Mouse (Mus musculus) brain, embryonic 14.5 days (tissue): ENCODE results near the gene Slc26a3.

ENCODE experiments used
- CTCF ChIP-seq: fragments of 200-500 bp; IDR thresholded peaks from 2 replicates; pipeline ENCODE4 v1.5.1; 2012; ENCODE audit warnings: inconsistent platforms, mild to moderate bottlenecking, moderate library complexity, borderline replicate concordance; ENCODE audit not compliant: insufficient read depth, insufficient read length; ENCODE audit errors: extremely low read depth
- POLR2A ChIP-seq: fragments of 200-500 bp; IDR thresholded peaks from 2 replicates; pipeline ENCODE4 v1.6.1; 2012; ENCODE audit warnings: mild to moderate bottlenecking, inconsistent platforms, borderline replicate concordance; ENCODE audit not compliant: poor library complexity, insufficient read depth, insufficient read length, severe bottlenecking; ENCODE audit errors: extremely low read depth

DNA sequence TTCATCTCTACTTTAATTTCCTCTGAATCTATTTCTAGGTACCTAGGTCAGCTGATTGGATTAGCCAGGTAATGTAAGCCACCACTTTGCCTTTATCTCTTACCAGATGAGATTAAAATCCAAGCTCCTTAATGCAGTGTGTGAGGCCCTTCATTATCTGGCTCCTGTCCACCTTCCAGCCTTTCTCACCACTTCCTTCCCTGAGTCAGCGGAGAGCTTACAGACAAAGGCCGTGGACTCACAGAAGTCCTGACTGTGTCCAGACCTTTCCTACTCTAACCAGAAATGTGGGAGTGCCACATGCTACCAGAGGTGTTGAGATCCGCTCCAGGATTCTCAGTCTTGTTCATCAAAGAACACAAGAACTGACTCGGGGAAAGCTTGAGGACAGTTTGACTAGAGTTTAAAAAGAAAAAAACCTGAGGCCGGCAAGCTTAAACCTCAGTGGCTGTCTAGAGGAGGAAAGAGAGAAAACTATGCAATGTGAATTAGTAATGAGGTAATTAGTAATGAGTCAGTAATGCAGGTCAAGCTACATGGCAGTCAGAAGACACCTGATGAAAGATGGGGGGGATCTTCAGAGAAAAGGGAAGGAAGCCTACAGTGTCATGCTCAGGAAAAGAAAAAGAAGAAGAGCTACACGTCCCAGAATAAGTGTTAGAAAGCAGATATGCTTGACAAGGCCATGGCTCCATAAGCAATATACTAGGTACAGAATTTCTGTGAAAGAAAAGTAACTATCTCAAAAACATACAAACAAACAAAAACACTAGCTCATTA is 123.2 kb downstream of the Slc26a3 start:
- TF ChIP-seq POLR2A (no peak), CTCF (no peak)
